Comparison of ENCODE assay signal across 15 mouse cellular contexts in the genomic region with DNA sequence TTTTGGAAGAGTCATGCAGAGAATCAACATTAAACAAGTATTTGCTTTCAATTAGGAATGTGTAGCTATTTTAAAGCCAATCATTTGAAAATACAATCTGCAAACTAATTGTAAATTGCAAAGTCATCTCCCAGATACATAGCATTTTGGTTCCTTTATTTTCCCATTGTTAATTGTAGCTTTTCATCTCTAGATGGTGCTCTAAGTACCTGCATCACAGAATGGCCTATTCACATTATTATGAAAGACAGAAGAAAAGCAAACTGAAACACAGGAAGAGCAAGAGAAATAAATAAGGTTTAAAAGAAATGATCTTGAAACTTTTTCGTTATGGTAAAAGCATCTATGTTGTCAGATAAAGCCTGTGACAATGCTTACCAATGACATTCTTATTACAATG.
A peak's percentile ranks its signal among the peaks of the same experiment; 100 is the strongest.
DNase-seq lines count a peak whose midpoint lies in the region; ATAC-seq and TF ChIP-seq lines count a peak whose summit lies in the region.
"Had no signal": no experiment of that assay in that cellular context is flagged by ENCODE, and none has a peak within 500 bp of the region (broad histone marks: within the 10 kb centered on the region; RNA-seq: fewer than 3 reads in every experiment).

No protein-coding gene starts in this region.

- no peak overlapping the region for H3K27ac ChIP-seq in heart, adult 2 months
- H3K27ac ChIP-seq in lung, embryonic 14.5 days (ENCODE audit: low read depth) = no peak overlapping the region
- H3K27ac ChIP-seq: embryonic facial prominence, embryonic 12.5 days; lung, embryonic 15.5 days; midbrain, embryonic 13.5 days had no signal

- no peak overlapping the region for H3K9ac ChIP-seq in heart, adult 2 months (ENCODE audit: low read depth, low read length)
- H3K9ac ChIP-seq in lung, embryonic 14.5 days = no peak overlapping the region
- H3K9ac ChIP-seq: embryonic facial prominence, embryonic 12.5 days; lung, embryonic 15.5 days; midbrain, embryonic 13.5 days had no signal

- no peak for TF ChIP-seq EP300 in heart, adult 2 months (IDR thresholded peaks at IDR 0.05; ENCODE audit: insufficient read depth, low read depth, low read length)

- no peaks in the 10 kb centered on the region for H3K9me3 ChIP-seq in lung, embryonic 14.5 days (ENCODE audit: low read depth, low read length)
- H3K9me3 ChIP-seq: embryonic facial prominence, embryonic 12.5 days; lung, embryonic 15.5 days; midbrain, embryonic 13.5 days had no signal

- TF ChIP-seq POLR2A in heart, adult 2 months (IDR thresholded peaks at IDR 0.05; ENCODE audit: insufficient read depth, low read depth, low read length) = no peak
- TF ChIP-seq POLR2A in lung, adult 2 months (IDR thresholded peaks at IDR 0.05; ENCODE audit: borderline replicate concordance, extremely low read depth, low read depth, low read length) = no peak

- no peaks in the 10 kb centered on the region for H3K4me1 ChIP-seq in heart, adult 2 months (ENCODE audit: control insufficient read depth, insufficient read depth, low read length)
- no peaks in the 10 kb centered on the region for H3K4me1 ChIP-seq in lung, embryonic 14.5 days (ENCODE audit: insufficient read depth)
- no peaks in the 10 kb centered on the region for H3K4me1 ChIP-seq in lung, adult 2 months (ENCODE audit: control insufficient read depth, insufficient read depth, low read length)
- H3K4me1 ChIP-seq: embryonic facial prominence, embryonic 12.5 days; lung, embryonic 15.5 days; midbrain, embryonic 13.5 days had no signal

- no peak for ATAC-seq in lung, embryonic 14.5 days (ENCODE audit: insufficient read depth)
- ATAC-seq: hindbrain, embryonic 16.5 days; midbrain, embryonic 13.5 days; Patski had no signal

- no peak overlapping the region for H3K4me3 ChIP-seq in heart, adult 2 months
- no peak overlapping the region for H3K4me3 ChIP-seq in lung, embryonic 14.5 days (ENCODE audit: low read depth, low read length)
- no peak overlapping the region for H3K4me3 ChIP-seq in lung, adult 2 months (replicated peaks; ENCODE audit: extremely low read depth, low read depth, low read length)
- H3K4me3 ChIP-seq: embryonic facial prominence, embryonic 12.5 days; lung, embryonic 15.5 days; midbrain, embryonic 13.5 days had no signal

- no peaks in the 10 kb centered on the region for H3K36me3 ChIP-seq in heart, adult 2 months (ENCODE audit: control insufficient read depth, insufficient read depth, low read length)
- no peaks in the 10 kb centered on the region for H3K36me3 ChIP-seq in lung, embryonic 14.5 days (ENCODE audit: insufficient read depth)
- H3K36me3 ChIP-seq: embryonic facial prominence, embryonic 12.5 days; lung, embryonic 15.5 days; midbrain, embryonic 13.5 days had no signal

- TF ChIP-seq CTCF in heart, adult 2 months (IDR thresholded peaks at IDR 0.05) = peak; percentile 36
- TF ChIP-seq CTCF in lung, embryonic 14.5 days (IDR thresholded peaks at IDR 0.05; ENCODE audit: low read depth) = 0 out of 2 replicates have a peak, but pooled peaks have one; percentile 15
- TF ChIP-seq CTCF in lung, adult 2 months (IDR thresholded peaks at IDR 0.05; ENCODE audit: insufficient read depth, low read length) = no peak

- 61% methylated on average over 1 of the region's 1 CpGs for WGBS in heart, adult 2 months
- WGBS in lung, embryonic 14.5 days = 54% methylated on average over 1 of the region's 1 CpGs
- WGBS in lung, adult 2 months = 63% methylated on average over 1 of the region's 1 CpGs

- no peak overlapping the region for H3K4me2 ChIP-seq in lung, embryonic 14.5 days
- H3K4me2 ChIP-seq: embryonic facial prominence, embryonic 12.5 days; lung, embryonic 15.5 days; midbrain, embryonic 13.5 days had no signal

- intact Hi-C loops in heart, adult 2 months (cut with DNase I) = no loop called here
- intact Hi-C loops in heart, postnatal 36 days (cut with DNase I) = no loop called here

- H3K27me3 ChIP-seq in heart, adult 2 months (ENCODE audit: control insufficient read depth, insufficient read depth, low read length) = no peaks in the 10 kb centered on the region
- H3K27me3 ChIP-seq in lung, embryonic 14.5 days (ENCODE audit: insufficient read depth, low read length) = no peaks in the 10 kb centered on the region
- H3K27me3 ChIP-seq: embryonic facial prominence, embryonic 12.5 days; lung, embryonic 15.5 days; midbrain, embryonic 13.5 days; Patski had no signal

- DNase-seq in heart, adult 2 months = no peak
- no peak for DNase-seq in heart, postnatal 36 days
- DNase-seq in lung, embryonic 14.5 days = peak; percentile 8
- no peak for DNase-seq in lung, adult 2 months
- peak; percentile 27 for DNase-seq in brain, adult 2 months (ENCODE audit: low read depth, low spot score)
- no peak for DNase-seq in right cerebral cortex, postnatal 14 days
- DNase-seq in adrenal gland, adult (ENCODE audit: inconsistent age in 2 of 2, low spot score in 1 of 2) = no peak
- DNase-seq: cerebellum, adult 9-11 months; right cerebral cortex, postnatal 4 days; thymus, adult 18-20 months had no signal

- no peaks in the 10 kb centered on the region for H3K79me2 ChIP-seq in heart, adult 2 months (replicated peaks; ENCODE audit: control insufficient read depth, insufficient read depth, low read length)

Comparison
In these comparisons a context has a peak if more than half of its experiments do, and no peak if none do; other contexts are left out.
1. DNase-seq: peak in lung, embryonic 14.5 days (single experiment) and brain, adult 2 months (single experiment); none in heart, adult 2 months (0 of 2), heart, postnatal 36 days (0 of 2), lung, adult 2 months (single experiment), right cerebral cortex, postnatal 14 days (single experiment) and adrenal gland, adult (0 of 2).